Mouse (Mus musculus) lung, postnatal 0 days (tissue): ENCODE data around the gene Pde4d. TPM values are rescaled to one million over a fixed set of nuclear protein-coding genes. Genes with fewer than 3 reads are reported as not detected.

Source experiments
- ATAC-seq: fragments of 200-750 bp; cut with Nextera tagmentation; 2 replicates; pipeline ENCODE4 v1.8.0; 2017; ENCODE audit warnings: moderate library complexity
- DNase-seq: peaks from one replicate; pipeline ENCODE4 v3.0.0-alpha.2; 2016; ENCODE audit warnings: low spot score
- H3K27ac ChIP-seq: fragments of 300-500 bp; sonication (generic); 2 replicates; pipeline ENCODE4 v1.5.1; 2014; ENCODE audit warnings: antibody characterized with exemption, mild to moderate bottlenecking, low read length, mixed read lengths
- H3K27me3 ChIP-seq: fragments of 300-500 bp; sonication (generic); replicated peaks from 2 replicates; pipeline ENCODE4 v1.6.1; 2014; ENCODE audit warnings: low read length, mixed read lengths; ENCODE audit not compliant: insufficient read depth
- H3K36me3 ChIP-seq: fragments of 300-500 bp; sonication (generic); 2 replicates; pipeline ENCODE4 v1.6.1; 2014; ENCODE audit warnings: low read length, mixed read lengths; ENCODE audit not compliant: insufficient read depth
- H3K4me1 ChIP-seq: fragments of 300-500 bp; sonication (generic); 2 replicates; pipeline ENCODE4 v1.6.1; 2014; ENCODE audit warnings: antibody characterized with exemption, low read depth, low read length, mixed read lengths; ENCODE audit not compliant: insufficient read depth
- H3K4me2 ChIP-seq: fragments of 300-500 bp; sonication (generic); replicated peaks from 2 replicates; pipeline ENCODE4 v1.6.1; 2014; ENCODE audit warnings: low read depth, mild to moderate bottlenecking, low read length, moderate library complexity, mixed read lengths
- H3K4me3 ChIP-seq: fragments of 300-500 bp; sonication (generic); 2 replicates; pipeline ENCODE4 v1.5.1; 2014; ENCODE audit warnings: low read depth, low read length
- H3K9ac ChIP-seq: fragments of 300-500 bp; sonication (generic); replicated peaks from 2 replicates; pipeline ENCODE4 v1.6.1; 2014; ENCODE audit warnings: low read depth, mild to moderate bottlenecking
- H3K9me3 ChIP-seq: fragments of 300-500 bp; sonication (generic); 2 replicates; pipeline ENCODE4 v1.6.1; 2016; ENCODE audit warnings: low read length, mixed read lengths
- CTCF ChIP-seq: IDR thresholded peaks from 2 replicates; pipeline ENCODE4 v1.5.1; 2016; ENCODE audit warnings: antibody characterized with exemption, mild to moderate bottlenecking
- EP300 ChIP-seq: IDR thresholded peaks from 2 replicates; pipeline ENCODE4 v1.6.1; 2016; ENCODE audit warnings: antibody characterized with exemption, mild to moderate bottlenecking, control low read depth
- WGBS: fragments of 180-500 bp; shearing (Covaris S2); extraction: QIAGEN DNeasy Blood & Tissue Kit; methylation state at CpG from one replicate; pipeline ENCODE4 v1.1.7; 2014; 5-methylcytosine and 5-hydroxymethylcytosine counted together
- polyA plus RNA-seq: library from polyadenylated mRNA; unstranded; fragments of >200 nt; fragmentation: Nextera tagmentation; extraction: Ambion mirVana; gene quantifications from 2 replicates; pipeline ENCODE4 v1.2.1, GENCODE M21; 2015

The Pde4d gene
- polyA plus RNA-seq, 1 experiment from 2014 or later, result 19.7 TPM

DNA sequence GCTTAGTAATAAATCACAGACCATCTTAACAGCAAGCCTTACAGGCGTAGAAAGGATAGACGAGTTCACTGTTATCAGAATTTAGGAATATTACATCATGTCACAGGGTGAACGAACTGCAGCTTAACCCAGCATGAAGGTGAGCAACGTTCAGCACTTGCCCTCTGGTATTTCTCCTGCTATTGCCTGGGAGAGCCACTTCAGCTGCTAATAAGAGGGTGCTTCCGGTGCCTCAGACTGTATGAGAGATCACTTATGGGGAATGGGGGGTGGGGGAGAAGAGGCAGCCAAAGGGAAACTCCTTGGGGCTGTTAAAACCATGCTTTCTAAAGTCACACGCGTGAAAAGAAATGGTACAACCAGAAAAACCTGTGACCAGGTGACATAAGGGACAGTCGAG is 761.7 kb downstream of the Pde4d start:
- Histone ChIP-seq H3K4me3 (peak overlapping the region; percentile 34), H3K9ac (no peak overlapping the region), H3K4me2 (peak overlapping the region; percentile 56), H3K4me1 (no peaks in the 10 kb centered on the region), H3K9me3 (no peaks in the 10 kb centered on the region), H3K27ac (peak overlapping the region; percentile 1; the same call in 1 of the 2 replicates), H3K36me3 (no peaks in the 10 kb centered on the region), H3K27me3 (no peaks in the 10 kb centered on the region)
- TF ChIP-seq EP300 (no peak), CTCF (no peak)
- 35% methylated on average over 8 of the region's 8 CpGs for WGBS
- DNase-seq, result peak; percentile 63
- peak; percentile 68 for ATAC-seq

DNA sequence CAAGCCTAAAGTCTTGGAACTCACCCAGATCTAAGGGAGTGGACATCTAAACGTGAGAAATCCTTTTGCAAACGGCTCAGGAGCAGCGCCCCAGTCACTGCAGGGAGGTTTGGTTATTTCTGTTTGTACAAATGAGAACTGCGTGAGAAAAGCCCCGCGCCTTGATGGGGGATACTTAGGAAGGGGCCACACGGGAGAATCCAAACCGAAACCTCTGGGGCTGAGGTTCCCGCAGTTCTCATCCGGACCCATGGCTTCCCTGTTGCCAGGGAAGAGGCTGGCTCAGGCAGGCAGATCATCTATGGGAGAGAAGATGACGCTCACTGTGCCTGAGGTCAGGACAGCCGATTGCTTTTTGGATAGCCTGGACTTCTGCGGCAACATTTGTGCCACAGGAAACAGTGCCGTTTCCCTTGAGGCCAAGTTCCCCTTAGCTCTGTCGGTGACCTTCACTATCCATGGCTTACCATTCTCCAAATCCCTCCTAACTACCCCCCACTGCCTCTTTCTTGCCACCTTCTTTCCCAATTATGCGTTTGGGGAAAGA is 762.3 kb downstream of the Pde4d start:
- Histone ChIP-seq H3K9me3 (no peaks in the 10 kb centered on the region), H3K4me1 (no peaks in the 10 kb centered on the region), H3K27ac (peak overlapping the region; percentile 1; the same call in 1 of the 2 replicates), H3K27me3 (no peaks in the 10 kb centered on the region), H3K4me3 (peak overlapping the region; percentile 34), H3K4me2 (peak overlapping the region; percentile 56), H3K9ac (no peak overlapping the region; the same call in 1 of the 2 replicates), H3K36me3 (no peaks in the 10 kb centered on the region)
- ATAC-seq (no peak; the same call in 1 of the 2 replicates), DNase-seq (peak; percentile 25)
- 22% methylated on average over 16 of the region's 16 CpGs for WGBS
- no peak for TF ChIP-seq CTCF
- TF ChIP-seq EP300, result no peak

GRCm38 (mm10) chr13:109212788-109213473 is 763.2 kb downstream of the Pde4d start:
- Histone ChIP-seq H3K9me3 (no peaks in the 10 kb centered on the region), H3K36me3 (no peaks in the 10 kb centered on the region), H3K9ac (no peak overlapping the region), H3K4me1 (no peaks in the 10 kb centered on the region), H3K4me3 (peak overlapping the region; percentile 34), H3K27ac (no peak overlapping the region), H3K4me2 (peak overlapping the region; percentile 56), H3K27me3 (no peaks in the 10 kb centered on the region)
- WGBS, result 22% methylated on average over 12 of the region's 13 CpGs
- ATAC-seq, result no peak
- TF ChIP-seq EP300 (no peak), CTCF (peak; percentile 65)
- DNase-seq, result peak; percentile 83

GRCm38 (mm10) chr13:109219019-109219725 is 769.4 kb downstream of the Pde4d start:
- ATAC-seq (no peak), DNase-seq (no peak)
- H3K4me1 ChIP-seq, result no peaks in the 10 kb centered on the region
- H3K9ac ChIP-seq, result no peak overlapping the region
- no peaks in the 10 kb centered on the region for H3K9me3 ChIP-seq
- H3K4me3 ChIP-seq, result no peak overlapping the region
- no peaks in the 10 kb centered on the region for H3K36me3 ChIP-seq
- H3K27ac ChIP-seq, result no peak overlapping the region
- TF ChIP-seq EP300 (no peak), CTCF (no peak)
- H3K4me2 ChIP-seq, result no peak overlapping the region
- 60% methylated on average over 8 of the region's 8 CpGs for WGBS
- H3K27me3 ChIP-seq, result no peaks in the 10 kb centered on the region

DNA sequence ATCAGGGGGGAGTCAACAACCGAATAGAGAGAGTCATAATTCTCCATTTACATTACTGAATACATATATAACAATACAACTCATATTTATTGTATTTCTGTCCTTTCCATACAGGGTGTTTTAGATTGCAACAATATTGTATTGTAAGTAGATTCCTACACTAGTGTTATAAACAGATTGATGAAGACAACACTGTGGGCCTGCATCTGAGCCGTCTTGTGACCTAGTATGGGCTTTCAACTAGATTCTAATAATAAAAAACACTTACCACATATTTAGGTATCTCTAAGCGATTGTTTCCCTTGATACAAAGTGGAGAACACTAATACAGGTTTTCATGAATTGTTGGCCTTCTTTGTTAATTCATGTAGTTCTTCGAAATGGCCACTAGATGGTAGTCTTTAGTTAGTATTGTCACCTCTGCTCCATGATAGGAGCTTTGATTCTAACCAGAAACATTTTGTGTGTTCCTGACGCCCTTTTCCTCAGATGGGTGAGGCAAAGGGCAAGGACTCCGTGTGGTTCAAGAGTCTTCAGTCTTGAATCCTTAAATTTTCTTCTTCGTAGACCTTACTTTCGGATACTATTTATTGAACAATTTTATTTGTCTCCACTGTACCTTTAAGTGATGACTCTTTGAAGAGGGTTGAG is 779.3 kb downstream of the Pde4d start:
- H3K9me3 ChIP-seq, result no peaks in the 10 kb centered on the region
- DNase-seq (peak; percentile 91), ATAC-seq (peak; percentile 82)
- peaks cover 6% of the 10 kb centered on the region; the same call in 1 of the 2 replicates for H3K4me1 ChIP-seq
- H3K27me3 ChIP-seq, result no peaks in the 10 kb centered on the region
- 18% methylated on average over 8 of the region's 8 CpGs for WGBS
- no peaks in the 10 kb centered on the region for H3K36me3 ChIP-seq
- no peak overlapping the region for H3K9ac ChIP-seq
- peak overlapping the region; percentile 47; the same call in 1 of the 2 replicates for H3K27ac ChIP-seq
- TF ChIP-seq CTCF (peak; percentile 85), EP300 (peak; percentile 38; the same call in 1 of the 2 replicates)
- peak overlapping the region; percentile 37 for H3K4me3 ChIP-seq
- H3K4me2 ChIP-seq, result peak overlapping the region; percentile 66
